Mouse (Mus musculus): ENCODE measurements around the gene Trim80. TPM values are rescaled to one million over a fixed set of nuclear protein-coding genes. Genes with fewer than 3 reads are reported as not detected.

Trim80 gene
- total RNA-seq (2023), result not detected

GRCm38 (mm10) chr11:115439906-115440595 is at the start of gene Trim80:
Gene Trim80 (plus strand): TSS chr11:115440545.

GRCm38 (mm10) chr11:115403338-115404124 is 36.8 kb upstream of the Trim80 start, which contains the start of gene Mrpl58:
Gene Mrpl58 (plus strand): TSS chr11:115403752.

GRCm38 (mm10) chr11:115419531-115420237 is 20.7 kb upstream of the Trim80 start, which contains the start of the genes Atp5h and Kctd2:
Gene Atp5h (minus strand): TSS chr11:115419962.
Gene Kctd2 (plus strand): TSS chr11:115420128.

GRCm38 (mm10) chr11:115462243-115462891 is 22.0 kb downstream of the Trim80 start, which contains the start of gene Slc16a5:
Gene Slc16a5 (plus strand): TSS chr11:115462474.

GRCm38 (mm10) chr11:115475025-115475757 is 34.8 kb downstream of the Trim80 start, which contains the start of gene Armc7:
Gene Armc7 (plus strand): TSS chr11:115475667.

GRCm38 (mm10) chr11:115491356-115492083 is 51.2 kb downstream of the Trim80 start, which contains the start of gene Nt5c:
Gene Nt5c (minus strand): TSS chr11:115491862.

Other genes starting within 250 kb of the Trim80 start
- gene Grin2c, start 173.3 kb upstream of the Trim80 start, total RNA-seq (2023), result not detected
- gene Fdxr, start 163.5 kb upstream of the Trim80 start, total RNA-seq (2023), result 19.3 TPM
- gene Fads6, start 142.9 kb upstream of the Trim80 start, total RNA-seq (2023), result 0.67 TPM
- gene Otop2, start 133.4 kb upstream of the Trim80 start, total RNA-seq (2023), result not detected
- gene Ush1g, start 118.5 kb upstream of the Trim80 start, total RNA-seq (2023), result not detected
- gene Otop3, start 105.8 kb upstream of the Trim80 start, total RNA-seq (2023), result not detected
- 54.9 TPM for gene Hid1, start 72.8 kb upstream of the Trim80 start, total RNA-seq (2023)
- 3.3 TPM for gene Cdr2l, start 58.6 kb upstream of the Trim80 start, total RNA-seq (2023)
- 129 TPM for gene Mrpl58, start 36.8 kb upstream of the Trim80 start, total RNA-seq (2023)
- 249 TPM for gene Atp5h, start 20.6 kb upstream of the Trim80 start, total RNA-seq (2023)
- 47.0 TPM for gene Kctd2, start 20.4 kb upstream of the Trim80 start, total RNA-seq (2023)
- 23.5 TPM for gene Slc16a5, start 21.9 kb downstream of the Trim80 start, total RNA-seq (2023)
- gene Armc7, start 35.1 kb downstream of the Trim80 start, total RNA-seq (2023), result 44.8 TPM
- gene Nt5c, start 51.3 kb downstream of the Trim80 start, total RNA-seq (2023), result 116 TPM
- 225 TPM for gene Jpt1, start 73.8 kb downstream of the Trim80 start, total RNA-seq (2023)
- 234 TPM for gene Sumo2, start 95.7 kb downstream of the Trim80 start, total RNA-seq (2023)
- 67.9 TPM for gene Nup85, start 123.9 kb downstream of the Trim80 start, total RNA-seq (2023)
- gene Mrps7, start 163.4 kb downstream of the Trim80 start, total RNA-seq (2023), result 33.5 TPM
- gene Gga3, start 163.5 kb downstream of the Trim80 start, total RNA-seq (2023), result 135 TPM
- gene Mif4gd, start 172.4 kb downstream of the Trim80 start, total RNA-seq (2023), result 65.7 TPM
- gene Slc25a19, start 187.8 kb downstream of the Trim80 start, total RNA-seq (2023), result 48.1 TPM

Data from CD8-positive naive resting alpha-beta T cell, adult 57 days (primary cell).